Mouse (Mus musculus) kidney, adult 2 months (tissue): ENCODE results near the gene Trim15. TPM values are rescaled to one million over a fixed set of nuclear protein-coding genes. Genes with fewer than 3 reads are reported as not detected.

Experiments used
- DNase-seq: peaks from one replicate; pipeline ENCODE4 v3.0.0; 2021
- H3K27ac ChIP-seq: fragments of 200-500 bp; 2 replicates; pipeline ENCODE4 v1.5.1; 2012; ENCODE audit warnings: low read depth, low read length, control low read depth, inconsistent platforms; ENCODE audit not compliant: insufficient read depth
- H3K27me3 ChIP-seq: fragments of 200-500 bp; replicated peaks from 2 replicates; pipeline ENCODE4 v1.6.1; 2012; ENCODE audit warnings: mild to moderate bottlenecking, moderate library complexity, low read length, inconsistent platforms; ENCODE audit not compliant: control insufficient read depth, insufficient read depth
- H3K36me3 ChIP-seq: fragments of 200-500 bp; 2 replicates; pipeline ENCODE4 v1.6.1; 2012; ENCODE audit warnings: mild to moderate bottlenecking, moderate library complexity, low read length, inconsistent platforms; ENCODE audit not compliant: control insufficient read depth, insufficient read depth
- H3K4me1 ChIP-seq: fragments of 200-500 bp; 2 replicates; pipeline ENCODE4 v1.6.1; 2011; ENCODE audit warnings: low read length; ENCODE audit not compliant: control insufficient read depth, insufficient read depth
- H3K4me3 ChIP-seq: fragments of 200-500 bp; 2 replicates; pipeline ENCODE4 v1.5.1; 2011; ENCODE audit warnings: mild to moderate bottlenecking, low read depth, low read length, control low read depth; ENCODE audit not compliant: insufficient read depth
- CTCF ChIP-seq: fragments of 200-500 bp; conservative IDR thresholded peaks from 2 replicates; pipeline ENCODE4 v1.5.1; 2011; ENCODE audit warnings: low read depth, mild to moderate bottlenecking, control low read depth, low read length, moderate library complexity, mixed read lengths; ENCODE audit not compliant: insufficient read depth, insufficient read length
- POLR2A ChIP-seq: fragments of 200-500 bp; IDR thresholded peaks from one replicate; pipeline ENCODE4 v1.6.1; 2011; ENCODE audit warnings: low read depth, low read length, control low read depth
- WGBS: fragments of 180-500 bp; shearing (Covaris S2); methylation state at CpG from one replicate; pipeline ENCODE4 v1.1.7; 2018; 5-methylcytosine and 5-hydroxymethylcytosine counted together
- polyA plus RNA-seq: library from polyadenylated mRNA; depleted of rRNA; stranded (reverse); fragments of >200 nt; gene quantifications from 2 replicates; pipeline ENCODE4 v1.2.3, GENCODE M21; 2012

Gene Trim15
- polyA plus RNA-seq, 1 experiment: 0.22 TPM

DNA sequence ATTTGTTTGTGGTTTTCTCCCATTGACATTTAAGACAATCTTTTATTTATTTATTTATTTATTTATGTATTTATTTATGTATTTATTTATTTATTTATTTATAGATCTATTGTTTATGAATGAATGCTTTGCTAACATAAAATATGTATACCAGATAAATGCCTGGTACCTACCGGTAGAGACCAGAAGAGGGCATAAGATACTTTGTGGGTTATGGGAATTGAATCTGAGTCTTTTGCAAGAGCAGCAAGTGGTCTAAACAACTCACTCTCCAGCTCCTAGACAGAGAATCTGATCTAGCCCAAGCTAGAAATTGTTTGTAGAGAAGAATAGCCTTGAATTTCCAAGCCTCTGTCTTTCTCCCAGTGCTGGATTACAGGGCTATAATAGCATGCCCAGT, 33.7 kb upstream of the Trim15 start:
- no peak overlapping the region for H3K4me3 ChIP-seq

GRCm38 (mm10) chr17:36900001-36900400, 33.0 kb upstream of the Trim15 start:
- H3K36me3 ChIP-seq: no peaks in the 10 kb centered on the region
- H3K4me3 ChIP-seq: no peak overlapping the region
- 86% methylated on average over 5 of the region's 5 CpGs for WGBS
- no peak for TF ChIP-seq CTCF
- no peak for TF ChIP-seq POLR2A
- H3K27me3 ChIP-seq: no peaks in the 10 kb centered on the region
- no peaks in the 10 kb centered on the region for H3K4me1 ChIP-seq
- no peak overlapping the region for H3K27ac ChIP-seq
- no peak for DNase-seq

More for the DNA sequence above, 33.7 kb upstream of the Trim15 start:
- Histone ChIP-seq H3K27ac (no peak overlapping the region), H3K36me3 (no peaks in the 10 kb centered on the region), H3K27me3 (no peaks in the 10 kb centered on the region), H3K4me1 (no peaks in the 10 kb centered on the region)
- WGBS: 36% methylated on average over 1 of the region's 1 CpGs
- no peak for DNase-seq
- TF ChIP-seq CTCF (no peak), POLR2A (no peak)

GRCm38 (mm10) chr17:36899376-36899775, 32.4 kb upstream of the Trim15 start:
- TF ChIP-seq POLR2A (no peak), CTCF (no peak)
- Histone ChIP-seq H3K4me3 (no peak overlapping the region), H3K36me3 (no peaks in the 10 kb centered on the region), H3K4me1 (no peaks in the 10 kb centered on the region), H3K27me3 (no peaks in the 10 kb centered on the region), H3K27ac (no peak overlapping the region)
- no peak for DNase-seq
- whole genome bisulfite sequencing: 89% methylated on average over 4 of the region's 4 CpGs

DNA sequence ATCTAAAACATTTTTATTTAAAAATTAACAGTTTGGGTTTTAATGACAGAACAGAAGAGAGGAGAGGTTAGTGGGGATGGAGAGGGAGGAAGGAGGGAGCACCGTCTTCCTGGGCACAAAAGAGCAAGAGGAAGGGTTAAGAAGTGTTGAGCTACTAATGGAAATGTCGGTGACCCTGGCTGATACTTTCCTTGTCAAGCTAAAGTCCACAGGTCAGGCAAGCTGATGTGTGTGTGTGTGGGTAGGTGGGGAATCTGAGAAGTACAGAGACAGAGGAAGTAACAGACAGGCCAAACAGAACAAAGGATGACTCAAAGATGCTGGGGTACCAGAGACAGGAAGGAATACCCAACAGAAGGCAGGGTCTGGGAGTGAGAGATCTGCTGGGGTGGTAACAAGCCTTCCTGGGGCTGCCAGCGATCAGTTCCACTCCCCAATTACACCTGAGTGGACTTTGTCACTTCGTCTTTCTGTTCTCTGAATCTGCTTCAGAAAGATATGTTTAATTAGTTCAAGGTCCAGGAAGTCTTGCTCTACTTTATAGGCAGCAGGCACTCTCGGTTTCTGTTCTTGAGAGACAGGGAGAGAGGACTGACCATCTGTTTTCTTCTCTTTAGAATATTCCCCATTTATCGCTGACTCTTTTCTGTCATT, 30.7 kb upstream of the Trim15 start, which contains the start of gene Trim31:
TSS of gene Trim31 (plus strand) at position 567 of the 654 bp plus-strand sequence.
- DNase-seq: no peak
- Histone ChIP-seq H3K27ac (no peak within 1 kb of the TSS), H3K36me3 (no peaks in the 10 kb centered on the region), H3K4me3 (no peak within 1 kb of the TSS), H3K4me1 (no peaks in the 10 kb centered on the region), H3K27me3 (no peaks in the 10 kb centered on the region)
- no peak for TF ChIP-seq POLR2A
- TF ChIP-seq CTCF: no peak
- WGBS: 55% methylated on average over 6 of the region's 6 CpGs

- Histone ChIP-seq H3K27ac (no peak overlapping the region), H3K36me3 (no peaks in the 10 kb centered on the region), H3K4me1 (no peaks in the 10 kb centered on the region), H3K4me3 (no peak overlapping the region), H3K27me3 (no peaks in the 10 kb centered on the region)
- TF ChIP-seq CTCF: no peak
- DNase-seq: no peak
These were observed 30.1 kb upstream of the Trim15 start for GRCm38 (mm10) chr17:36897065-36897464.

GRCm38 (mm10) chr17:36896583-36896982, 29.6 kb upstream of the Trim15 start:
- Histone ChIP-seq H3K27ac (no peak overlapping the region), H3K4me3 (no peak overlapping the region), H3K27me3 (no peaks in the 10 kb centered on the region), H3K36me3 (no peaks in the 10 kb centered on the region), H3K4me1 (no peaks in the 10 kb centered on the region)
- no peak for TF ChIP-seq POLR2A
- peak; percentile 57 for TF ChIP-seq CTCF
- 92% methylated on average over 1 of the region's 1 CpGs for WGBS
- peak; percentile 59 for DNase-seq

GRCm38 (mm10) chr17:36893387-36893786, 26.4 kb upstream of the Trim15 start:
- H3K4me1 ChIP-seq: no peaks in the 10 kb centered on the region
- no peak for DNase-seq
- TF ChIP-seq CTCF (no peak), POLR2A (no peak)

More at GRCm38 (mm10) chr17:36893387-36893786, 26.4 kb upstream of the Trim15 start:
- H3K4me3 ChIP-seq: no peak overlapping the region
- WGBS: 79% methylated on average over 5 of the region's 5 CpGs
- no peaks in the 10 kb centered on the region for H3K27me3 ChIP-seq
- no peaks in the 10 kb centered on the region for H3K36me3 ChIP-seq
- H3K27ac ChIP-seq: no peak overlapping the region
